Mouse (Mus musculus) right cerebral cortex, postnatal 36 days (tissue): ENCODE measurements around the gene Gm21887.
A peak's percentile ranks its signal among the peaks of the same experiment; 100 is the strongest.
"Not testable (repeated sequence)": the region's sequence is repeated elsewhere in the genome, so short reads cannot be mapped to it uniquely, and the experiment has no call there.

Source experiments
- DNase-seq, 2 experiments: peaks; one replicate each; pipeline ENCODE4 v3.0.0; 2022; ENCODE audit warnings: low spot score in 2 of 2, mixed read lengths in 1 of 2

The Gm21887 gene

DNA sequence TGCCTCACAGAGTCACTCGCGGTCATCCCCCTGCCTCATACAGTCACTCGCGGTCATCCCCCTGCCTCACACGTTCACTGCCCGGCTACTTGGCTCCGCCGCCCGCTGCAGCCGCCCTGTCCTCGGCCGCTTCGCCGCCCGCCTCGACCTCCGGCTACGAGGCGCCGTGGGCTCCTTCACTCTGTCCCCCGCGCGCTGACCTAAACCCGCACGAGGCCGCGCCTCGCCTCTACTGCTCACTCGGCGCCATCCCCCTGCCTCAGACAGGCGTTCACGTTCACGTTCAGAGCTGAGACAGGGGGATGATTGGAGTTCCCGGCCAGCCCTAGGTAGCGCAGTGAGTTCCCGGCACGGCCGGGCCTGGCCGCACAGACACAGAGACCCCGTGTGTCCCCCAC, 12.0 kb upstream of the Gm21887 start:
- DNase-seq: not testable (repeated sequence)

DNA sequence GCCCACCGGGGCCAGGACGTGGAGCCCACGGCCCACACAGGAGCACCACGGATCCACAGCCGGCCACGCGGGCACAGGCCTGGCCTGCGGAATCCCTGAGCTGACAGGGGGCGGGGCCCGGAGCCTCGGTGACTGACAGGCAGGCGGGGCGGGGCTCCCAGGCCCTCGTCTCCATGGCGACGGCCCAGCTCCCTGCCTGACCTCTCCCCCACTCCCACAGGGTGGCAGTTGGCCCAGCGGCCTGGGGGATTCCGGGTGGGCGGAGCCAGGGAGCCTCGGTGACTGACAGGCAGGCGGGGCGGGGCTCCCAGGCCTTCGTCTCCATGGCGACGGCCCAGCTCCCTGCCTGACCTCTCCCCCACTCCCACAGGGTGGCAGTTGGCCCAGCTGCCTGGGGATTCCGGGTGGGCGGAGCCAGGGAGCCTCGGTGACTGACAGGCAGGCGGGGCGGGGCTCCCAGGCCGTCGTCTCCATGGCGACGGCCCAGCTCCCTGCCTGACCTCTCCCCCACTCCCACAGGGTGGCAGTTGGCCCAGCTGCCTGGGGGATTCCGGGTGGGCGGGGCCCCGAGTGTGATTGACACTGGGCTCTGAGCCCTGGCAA, 11.5 kb upstream of the Gm21887 start:
- peak; percentile 100 for DNase-seq

DNA sequence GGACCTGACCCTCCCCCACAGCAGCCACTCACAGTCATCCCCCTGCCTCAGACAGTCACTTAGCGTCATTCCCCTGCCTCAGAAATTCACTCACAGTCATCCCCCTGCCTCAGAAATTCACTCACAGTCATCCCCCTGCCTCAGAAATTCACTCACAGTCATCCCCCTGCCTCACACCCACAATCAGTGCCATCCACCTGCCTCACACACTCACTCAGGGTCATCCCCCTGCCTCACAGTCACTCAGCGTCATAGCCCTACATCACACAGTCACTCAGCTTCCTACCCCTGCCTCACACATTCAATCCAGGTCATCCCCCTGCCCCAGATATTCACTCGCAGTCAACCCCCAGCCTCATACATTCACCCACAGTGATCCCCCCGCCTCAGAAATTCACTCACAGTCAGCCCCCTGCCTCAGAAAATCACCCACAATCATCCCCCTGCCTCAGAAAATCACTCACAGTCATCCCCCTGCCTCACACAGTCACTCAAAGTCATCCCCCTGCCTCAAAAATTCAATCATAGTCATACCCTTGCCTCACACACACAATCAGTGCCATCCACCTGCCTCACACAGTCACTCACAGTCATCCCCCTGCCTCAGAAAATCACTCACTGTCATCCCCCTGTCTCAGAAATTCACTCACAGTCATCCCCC, 10.8 kb upstream of the Gm21887 start:
- DNase-seq: not testable (repeated sequence)

DNA sequence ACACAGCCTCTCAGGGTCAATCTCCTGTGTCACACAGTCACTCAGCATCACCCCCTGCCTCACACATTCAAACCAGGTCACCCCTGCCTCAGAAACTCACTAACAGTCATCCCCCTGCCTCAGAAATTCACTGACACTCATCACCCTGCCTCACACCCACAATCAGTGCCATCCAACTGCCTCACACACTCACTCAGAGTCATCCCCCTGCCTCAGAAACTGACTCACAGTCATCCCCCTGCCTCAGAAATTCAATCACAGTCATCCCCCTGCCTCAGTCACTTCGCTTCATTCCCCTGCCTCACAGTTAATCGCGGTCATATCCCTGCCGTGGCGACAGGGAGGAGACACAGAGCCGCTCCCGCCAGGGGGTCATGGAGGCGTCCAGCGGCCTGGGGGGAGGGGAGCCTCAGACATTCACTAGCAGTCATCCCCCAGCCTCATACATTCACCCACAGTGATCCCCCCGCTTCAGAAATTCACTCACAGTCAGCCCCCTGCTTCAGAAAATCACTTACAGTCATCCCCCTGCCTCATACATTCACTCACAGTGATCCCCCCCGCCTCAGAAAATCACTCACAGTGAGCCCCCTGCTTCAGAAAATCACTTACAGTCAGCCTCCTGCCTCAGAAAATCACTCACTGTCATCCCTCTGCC, 10.1 kb upstream of the Gm21887 start:
- not testable (repeated sequence) for DNase-seq

DNA sequence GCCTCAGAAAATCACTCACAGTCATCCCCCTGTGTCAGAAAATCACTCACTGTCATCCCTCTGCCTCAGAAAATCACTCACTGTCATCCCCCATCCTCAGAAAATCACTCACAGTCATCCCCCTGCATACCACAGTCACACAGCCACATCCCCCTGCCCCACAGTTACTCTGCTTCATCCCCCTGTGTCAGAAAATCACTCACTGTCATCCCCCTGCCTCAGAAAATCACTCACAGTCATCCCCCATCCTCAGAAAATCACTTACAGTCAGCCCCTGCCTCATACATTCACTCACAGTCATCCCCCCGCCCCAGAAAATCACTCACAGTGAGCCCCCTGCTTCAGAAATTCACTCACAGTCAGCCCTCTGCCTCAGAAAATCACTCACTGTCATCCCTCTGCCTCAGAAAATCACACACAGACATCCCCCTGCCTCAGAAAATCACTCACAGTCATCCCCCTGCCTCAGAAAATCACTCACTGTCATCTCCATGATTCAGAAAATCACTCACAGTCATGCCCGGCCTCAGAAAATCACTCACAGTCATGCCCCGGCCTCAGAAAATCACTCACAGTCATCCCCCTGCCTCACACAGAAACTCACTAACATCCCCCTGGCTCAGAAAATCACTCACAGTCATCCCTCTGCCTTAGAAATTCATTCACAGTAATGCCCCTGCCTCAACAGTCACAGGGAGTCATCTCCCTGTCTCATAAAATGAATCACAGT, 9.4 kb upstream of the Gm21887 start:
- not testable (repeated sequence) for DNase-seq

DNA sequence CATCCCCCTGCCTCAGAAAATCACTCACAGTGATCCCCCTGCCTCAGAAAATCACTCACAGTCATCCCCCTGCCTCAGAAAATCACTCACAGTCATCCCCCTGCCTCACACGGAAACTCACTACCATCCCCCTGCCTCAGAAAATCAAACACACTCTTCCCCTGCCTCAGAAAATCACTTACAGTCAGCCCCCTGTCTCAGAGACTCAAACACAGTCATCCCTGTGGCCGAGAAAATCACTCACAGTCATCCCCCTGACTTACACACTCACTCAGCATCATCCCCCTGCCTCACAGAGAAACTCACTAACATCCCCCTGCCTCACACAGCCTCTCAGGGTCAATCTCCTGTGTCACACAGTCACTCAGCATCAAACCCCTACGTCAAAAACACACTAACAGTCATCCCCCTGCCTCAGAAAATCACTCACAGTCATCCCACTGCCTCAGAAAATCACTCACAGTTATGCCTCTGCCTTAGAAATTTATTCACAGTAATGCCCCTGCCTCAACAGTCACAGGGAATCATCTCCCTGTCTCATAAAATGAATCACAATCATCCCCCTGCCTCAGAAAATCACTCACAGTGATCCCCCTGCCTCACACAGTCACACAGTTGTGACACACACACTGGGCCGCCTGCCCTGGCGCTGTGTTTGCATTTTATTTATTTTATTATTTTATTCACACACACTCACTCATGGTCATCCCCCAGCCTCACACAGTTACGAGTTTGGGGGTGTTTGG, 8.6 kb upstream of the Gm21887 start:
- DNase-seq: not testable (repeated sequence)

DNA sequence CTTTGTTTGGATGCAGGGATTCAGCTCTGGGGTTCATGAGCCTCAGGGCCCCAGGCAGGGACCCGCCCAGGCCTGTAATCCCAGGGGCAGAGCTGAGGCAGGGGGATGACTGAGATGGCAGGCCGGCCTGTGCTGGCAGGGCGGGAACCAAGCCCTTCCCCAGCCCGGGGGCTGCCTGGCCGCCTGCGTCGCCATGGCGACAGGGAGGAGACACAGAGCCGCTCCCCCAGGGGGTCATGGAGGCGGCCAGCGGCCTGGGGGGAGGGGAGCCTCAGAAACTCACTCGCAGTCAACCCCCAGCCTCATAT, 8.1 kb upstream of the Gm21887 start:
- DNase-seq: not testable (repeated sequence)

DNA sequence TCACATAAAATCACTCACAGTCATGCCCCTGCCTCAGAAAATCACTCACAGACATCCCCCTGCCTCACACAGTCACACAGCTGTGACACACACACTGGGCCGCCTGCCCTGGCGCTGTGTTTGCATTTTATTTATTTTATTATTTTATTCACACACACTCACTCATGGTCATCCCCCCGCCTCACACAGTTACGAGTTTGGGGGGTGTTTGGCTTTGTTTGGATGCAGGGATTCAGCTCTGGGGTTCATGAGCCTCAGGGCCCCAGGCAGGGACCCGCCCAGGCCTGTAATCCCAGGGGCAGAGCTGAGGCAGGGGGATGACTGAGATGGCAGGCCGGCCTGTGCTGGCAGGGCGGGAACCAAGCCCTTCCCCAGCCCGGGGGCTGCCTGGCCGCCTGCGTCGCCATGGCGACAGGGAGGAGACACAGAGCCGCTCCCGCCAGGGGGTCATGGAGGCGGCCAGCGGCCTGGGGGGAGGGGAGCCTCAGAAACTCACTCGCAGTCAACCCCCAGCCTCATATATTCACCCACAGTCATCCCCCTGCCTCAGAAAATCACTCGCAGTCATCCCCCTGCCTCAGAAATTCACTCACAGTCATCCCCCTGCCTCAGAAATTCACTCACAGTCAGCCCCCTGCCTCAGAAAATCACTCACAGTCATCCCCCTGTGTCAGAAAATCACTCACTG, 6.8 kb upstream of the Gm21887 start:
- not testable (repeated sequence) for DNase-seq

DNA sequence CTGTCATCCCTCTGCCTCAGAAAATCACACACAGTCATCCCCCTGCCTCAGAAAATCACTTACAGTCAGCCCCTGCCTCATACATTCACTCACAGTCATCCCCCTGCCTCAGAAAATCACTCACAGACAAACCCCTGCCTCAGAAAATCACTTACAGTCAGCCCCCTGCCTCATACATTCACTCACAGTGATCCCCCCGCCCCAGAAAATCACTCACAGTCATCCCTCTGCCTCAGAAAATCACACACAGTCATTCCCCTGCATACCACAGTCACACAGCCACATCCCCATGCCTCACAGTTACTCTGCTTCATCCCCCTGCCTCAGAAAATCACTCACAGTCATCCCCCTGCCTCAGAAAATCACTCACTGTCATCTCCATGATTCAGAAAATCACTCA, 5.9 kb upstream of the Gm21887 start:
- not testable (repeated sequence) for DNase-seq

DNA sequence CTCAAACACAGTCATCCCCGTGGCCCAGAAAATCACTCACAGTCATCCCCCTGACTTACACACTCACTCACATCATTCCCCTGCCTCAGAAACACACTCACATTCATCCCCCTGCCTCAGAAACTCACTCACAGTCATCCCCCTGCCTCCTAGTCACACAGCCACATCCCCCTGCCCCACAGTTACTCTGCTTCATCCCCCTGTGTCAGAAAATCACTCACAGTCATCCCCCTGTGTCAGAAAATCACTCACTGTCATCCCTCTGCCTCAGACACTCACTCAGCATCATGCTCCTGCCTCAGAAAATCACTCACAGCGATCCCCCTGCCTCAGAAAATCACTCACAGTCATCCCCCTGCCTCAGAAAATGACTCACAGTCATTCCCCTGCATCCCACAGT, 5.2 kb upstream of the Gm21887 start:
- not testable (repeated sequence) for DNase-seq

DNA sequence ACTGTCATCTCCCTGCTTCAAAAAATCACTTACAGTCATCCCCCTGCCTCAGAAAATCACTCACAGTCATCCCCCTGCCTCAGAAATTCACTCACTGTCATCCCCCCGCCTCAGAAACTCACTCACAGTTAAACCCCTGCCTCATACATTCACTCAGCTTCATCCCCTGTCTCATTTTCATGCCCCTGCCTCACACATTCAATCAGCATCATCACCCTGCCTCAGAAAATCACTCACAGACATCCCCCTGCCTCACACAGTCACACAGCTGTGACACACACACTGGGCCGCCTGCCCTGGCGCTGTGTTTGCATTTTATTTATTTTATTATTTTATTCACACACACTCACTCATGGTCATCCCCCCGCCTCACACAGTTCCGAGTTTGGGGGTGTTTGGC, 4.7 kb upstream of the Gm21887 start:
- DNase-seq: not testable (repeated sequence)

DNA sequence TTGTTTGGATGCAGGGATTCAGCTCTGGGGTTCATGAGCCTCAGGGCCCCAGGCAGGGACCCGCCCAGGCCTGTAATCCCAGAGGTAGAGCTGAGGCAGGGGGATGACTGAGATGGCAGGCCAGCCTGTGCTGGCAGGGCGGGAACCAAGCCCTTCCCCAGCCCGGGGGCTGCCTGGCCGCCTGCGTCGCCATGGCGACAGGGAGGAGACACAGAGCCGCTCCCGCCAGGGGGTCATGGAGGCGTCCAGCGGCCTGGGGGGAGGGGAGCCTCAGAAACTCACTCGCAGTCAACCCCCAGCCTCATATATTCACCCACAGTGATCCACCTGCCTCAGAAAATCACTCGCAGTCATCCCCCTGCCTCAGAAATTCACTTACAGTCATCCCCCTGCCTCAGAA, 4.3 kb upstream of the Gm21887 start:
- DNase-seq: not testable (repeated sequence)

DNA sequence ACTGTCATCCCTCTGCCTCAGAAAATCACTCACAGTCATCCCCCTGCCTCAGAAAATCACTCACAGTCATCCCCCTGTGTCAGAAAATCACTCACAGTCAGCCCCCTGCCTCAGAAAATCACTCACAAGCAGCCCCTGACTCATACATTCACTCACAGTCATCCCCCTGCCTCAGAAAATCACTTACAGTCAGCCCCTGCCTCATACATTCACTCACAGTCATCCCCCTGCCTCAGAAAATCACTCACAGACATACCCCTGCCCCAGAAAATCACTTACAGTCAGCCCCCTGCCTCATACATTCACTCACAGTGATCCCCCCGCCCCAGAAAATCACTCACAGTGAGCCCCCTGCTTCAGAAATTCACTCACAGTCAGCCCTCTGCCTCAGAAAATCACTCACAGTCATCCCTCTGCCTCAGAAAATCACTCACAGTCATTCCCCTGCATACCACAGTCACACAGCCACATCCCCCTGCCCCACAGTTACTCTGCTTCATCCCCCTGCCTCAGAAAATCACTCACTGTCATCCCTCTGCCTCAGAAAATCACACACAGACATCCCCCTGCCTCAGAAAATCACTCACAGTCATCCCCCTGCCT, 3.7 kb upstream of the Gm21887 start:
- DNase-seq: not testable (repeated sequence)

DNA sequence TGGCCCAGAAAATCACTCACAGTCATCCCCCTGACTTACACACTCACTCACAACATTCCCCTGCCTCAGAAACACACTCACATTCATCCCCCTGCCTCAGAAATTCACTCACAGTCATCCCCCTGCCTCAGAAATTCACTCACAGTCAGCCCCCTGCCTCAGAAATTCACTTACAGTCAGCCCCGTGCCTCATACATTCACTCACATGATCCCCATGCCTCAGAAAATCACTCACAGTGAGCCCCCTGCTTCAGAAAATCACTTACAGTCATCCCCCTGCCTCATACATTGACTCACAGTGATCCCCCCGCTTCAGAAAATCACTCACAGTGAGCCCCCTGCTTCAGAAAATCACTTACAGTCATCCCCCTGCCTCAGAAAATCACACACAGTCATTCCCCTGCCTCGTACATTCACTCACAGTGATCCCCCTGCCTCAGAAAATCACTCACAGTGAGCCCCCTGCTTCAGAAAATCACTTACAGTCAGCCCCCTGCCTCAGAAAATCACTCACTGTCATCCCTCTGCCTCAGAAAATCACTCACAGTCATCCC, 2.7 kb upstream of the Gm21887 start:
- not testable (repeated sequence) for DNase-seq

DNA sequence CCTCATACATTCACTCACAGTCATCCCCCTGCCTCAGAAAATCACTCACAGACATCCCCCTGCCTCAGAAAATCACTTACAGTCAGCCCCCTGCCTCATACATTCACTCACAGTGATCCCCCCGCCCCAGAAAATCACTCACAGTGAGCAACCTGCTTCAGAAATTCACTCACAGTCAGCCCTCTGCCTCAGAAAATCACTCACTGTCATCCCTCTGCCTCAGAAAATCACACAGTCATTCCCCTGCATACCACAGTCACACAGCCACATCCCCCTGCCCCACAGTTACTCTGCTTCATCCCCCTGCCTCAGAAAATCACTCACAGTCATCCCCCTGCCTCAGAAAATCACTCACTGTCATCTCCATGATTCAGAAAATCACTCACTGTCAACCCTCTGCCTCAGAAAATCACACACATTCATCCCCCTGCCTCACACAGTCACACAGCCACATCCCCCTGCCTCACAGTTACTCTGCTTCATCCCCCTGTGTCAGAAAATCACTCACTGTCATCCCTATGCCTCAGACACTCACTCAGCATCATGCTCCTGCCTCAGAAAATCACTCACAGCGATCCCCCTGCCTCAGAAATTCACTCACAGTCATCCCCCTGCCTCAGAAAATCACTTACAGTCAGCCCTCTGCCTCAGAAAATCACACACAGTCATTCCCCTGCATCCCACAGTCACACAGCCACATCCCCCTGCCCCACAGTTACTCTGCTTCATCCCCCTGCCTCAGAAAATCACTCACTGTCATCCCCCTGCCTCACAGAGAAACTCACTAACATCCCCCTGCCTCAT, 1.9 kb upstream of the Gm21887 start:
- not testable (repeated sequence) for DNase-seq

DNA sequence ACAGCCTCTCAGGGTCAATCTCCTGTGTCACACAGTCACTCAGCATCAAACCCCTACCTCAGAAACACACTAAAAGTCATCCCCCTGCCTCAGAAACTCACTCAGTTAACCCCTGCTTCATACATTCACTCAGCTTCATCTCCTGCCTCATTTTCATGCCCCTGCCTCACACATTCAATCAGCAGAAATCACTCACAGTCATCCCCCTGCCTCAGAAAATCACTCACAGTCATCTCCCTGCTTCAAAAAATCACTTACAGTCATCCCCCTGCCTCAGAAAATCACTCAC, 1.3 kb upstream of the Gm21887 start:
- not testable (repeated sequence) for DNase-seq

DNA sequence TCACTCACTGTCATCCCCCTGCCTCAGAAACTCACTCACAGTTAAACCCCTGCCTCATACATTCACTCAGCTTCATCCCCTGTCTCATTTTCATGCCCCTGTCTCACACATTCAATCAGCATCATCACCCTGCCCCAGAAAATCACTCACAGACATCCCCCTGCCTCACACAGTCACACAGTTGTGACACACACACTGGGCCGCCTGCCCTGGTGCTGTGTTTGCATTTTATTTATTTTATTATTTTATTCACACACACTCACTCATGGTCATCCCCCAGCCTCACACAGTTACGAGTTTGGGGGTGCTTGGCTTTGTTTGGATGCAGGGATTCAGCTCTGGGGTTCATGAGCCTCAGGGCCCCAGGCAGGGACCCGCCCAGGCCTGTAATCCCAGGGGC, 875 bp upstream of the Gm21887 start:
- not testable (repeated sequence) for DNase-seq

DNA sequence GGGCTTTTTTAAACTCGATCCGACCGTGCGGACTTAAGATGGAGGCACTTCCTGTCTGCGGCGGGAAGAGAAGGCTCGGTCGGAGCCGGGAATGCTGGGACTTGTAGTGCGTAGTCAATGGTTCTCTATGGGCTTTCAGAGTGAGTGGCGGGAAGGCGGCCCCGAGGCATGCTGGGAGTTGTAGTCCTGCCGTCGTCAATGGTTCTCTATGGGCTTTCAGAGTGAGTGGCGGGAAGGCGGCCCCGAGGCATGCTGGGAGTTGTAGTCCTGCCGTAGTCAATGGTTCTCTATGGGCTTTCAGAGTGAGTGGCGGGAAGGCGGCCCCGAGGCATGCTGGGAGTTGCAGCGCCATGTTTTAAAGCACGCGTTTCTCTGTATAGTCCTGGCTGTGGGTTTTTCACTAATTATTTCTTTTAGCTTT, 352 bp downstream of the Gm21887 start:
- DNase-seq: peak; percentile 100

DNA sequence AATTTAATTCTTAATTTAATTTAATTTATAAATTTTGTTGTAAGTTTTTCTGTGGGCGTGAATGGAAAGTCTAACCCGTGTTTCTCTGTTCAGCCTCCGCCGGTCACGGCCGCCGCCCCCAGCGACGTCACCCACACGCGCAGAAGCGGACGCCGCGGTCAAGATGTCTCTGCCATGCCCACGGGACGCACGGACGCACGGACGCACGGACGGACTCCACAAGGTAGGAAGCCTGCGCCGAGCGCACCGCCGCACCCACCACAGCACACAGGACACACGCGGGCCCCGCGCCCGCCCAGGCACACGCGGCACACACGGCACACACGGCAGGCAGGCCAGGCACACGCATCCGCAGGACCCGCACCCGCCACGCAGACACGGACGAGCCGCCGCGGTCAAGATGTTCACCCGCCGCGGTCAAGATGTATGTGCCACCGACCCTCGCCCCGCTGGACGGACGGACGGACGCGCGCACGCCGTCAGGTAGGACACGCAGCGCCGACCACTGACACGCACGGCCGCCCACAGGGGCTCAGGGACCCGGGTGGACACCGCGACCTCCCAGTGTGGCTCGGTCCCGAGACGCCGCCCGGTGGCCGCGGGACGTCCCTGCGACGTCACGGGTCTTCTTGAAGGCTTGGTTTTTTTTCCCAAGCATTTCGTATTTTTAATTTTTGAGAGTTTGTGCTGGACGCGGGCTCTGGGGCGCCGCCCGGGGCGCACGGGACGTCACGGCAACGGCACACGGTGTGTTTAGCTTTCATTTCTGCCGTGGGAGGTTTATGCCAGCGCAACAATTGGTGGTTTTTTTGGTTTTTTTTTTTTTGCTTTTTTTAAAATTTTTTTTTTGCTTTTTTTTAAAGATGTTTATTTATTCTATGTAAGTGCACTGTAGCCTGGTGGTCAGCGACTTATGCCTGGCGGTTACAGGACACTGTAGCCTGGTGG, 1.4 kb downstream of the Gm21887 start:
- peak in 1 of 2 experiments; percentile 72 for DNase-seq
